Mouse (Mus musculus): ENCODE results near the gene Olfr1447. TPM values are rescaled to one million over a fixed set of nuclear protein-coding genes. Genes with fewer than 3 reads are reported as not detected.

Gene Olfr1447
- not detected in 2 replicates for polyA plus RNA-seq (2015; fragmentation: Nextera tagmentation; extraction: Ambion mirVana)

DNA sequence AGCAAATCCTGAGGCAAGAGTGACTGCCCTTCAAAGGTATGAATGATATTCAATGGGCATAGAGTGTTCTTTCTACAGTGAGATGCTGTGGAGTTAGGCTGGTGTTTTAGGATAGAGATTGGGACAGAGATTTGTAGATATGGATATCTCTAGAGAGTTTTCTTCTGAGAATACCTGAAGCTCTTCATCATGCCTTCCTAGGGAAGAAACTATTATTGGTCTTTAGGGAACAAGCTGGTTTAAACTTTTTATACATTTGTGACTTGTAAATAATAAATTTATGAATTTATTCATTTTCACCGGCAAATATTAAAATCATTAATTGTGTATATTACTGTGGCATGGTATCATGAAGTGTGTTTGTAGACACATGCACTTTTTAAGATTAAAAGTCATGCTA is at the start of gene Olfr1447:
Gene Olfr1447, minus strand, starts transcription at position 101 of the 400 bp plus-strand sequence.
- Histone ChIP-seq H3K36me3 (no peaks in the 10 kb centered on the region), H3K4me3 (replicated peaks) (no peak within 1 kb of the TSS), H3K4me1 (replicated peaks) (no peaks in the 10 kb centered on the region), H3K9me3 (replicated peaks) (no peaks in the 10 kb centered on the region; the same call in 1 of the 2 replicates), H3K27ac (no peak within 1 kb of the TSS), H3K9ac (no peak within 1 kb of the TSS), H3K27me3 (no peaks in the 10 kb centered on the region), H3K4me2 (no peak within 1 kb of the TSS)
- DNase-seq, result no peak
- no peak for ATAC-seq (ENCODE audit: low read depth)
- 71% methylated on average over 1 of the region's 1 CpGs for WGBS (ENCODE audit: insufficient replicate concordance)

DNA sequence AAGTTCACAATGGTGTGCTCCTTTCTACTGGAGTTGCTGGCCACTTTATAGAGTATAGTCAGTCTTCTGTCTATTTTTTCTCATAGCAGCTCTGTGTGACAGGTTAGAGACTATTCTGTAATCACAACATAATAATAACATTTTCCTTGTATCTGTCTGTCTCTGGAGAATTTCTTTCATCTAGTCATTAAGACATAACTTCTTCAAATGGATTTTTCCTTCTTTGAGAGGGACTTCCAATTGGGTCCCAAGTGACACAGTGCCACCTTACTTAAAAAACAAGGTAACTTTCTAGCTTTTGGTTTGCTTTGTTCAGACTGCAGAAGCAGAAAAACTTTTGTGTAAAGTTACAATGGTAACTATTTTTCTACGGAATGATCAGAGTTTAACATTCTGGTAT is 46.4 kb upstream of the Olfr1447 start, which contains the start of gene Olfr1450:
Gene Olfr1450, plus strand, starts transcription at position 301 of the 400 bp plus-strand sequence.
- Histone ChIP-seq H3K4me3 (replicated peaks) (no peak within 1 kb of the TSS), H3K27me3 (no peaks in the 10 kb centered on the region), H3K9ac (no peak within 1 kb of the TSS), H3K36me3 (no peaks in the 10 kb centered on the region), H3K4me2 (no peak within 1 kb of the TSS), H3K9me3 (replicated peaks) (no peaks in the 10 kb centered on the region), H3K27ac (no peak within 1 kb of the TSS), H3K4me1 (replicated peaks) (no peaks in the 10 kb centered on the region)
- no peak for ATAC-seq (ENCODE audit: low read depth)
- 67% methylated on average over 1 of the region's 1 CpGs for WGBS (ENCODE audit: insufficient replicate concordance)
- no peak for DNase-seq

DNA sequence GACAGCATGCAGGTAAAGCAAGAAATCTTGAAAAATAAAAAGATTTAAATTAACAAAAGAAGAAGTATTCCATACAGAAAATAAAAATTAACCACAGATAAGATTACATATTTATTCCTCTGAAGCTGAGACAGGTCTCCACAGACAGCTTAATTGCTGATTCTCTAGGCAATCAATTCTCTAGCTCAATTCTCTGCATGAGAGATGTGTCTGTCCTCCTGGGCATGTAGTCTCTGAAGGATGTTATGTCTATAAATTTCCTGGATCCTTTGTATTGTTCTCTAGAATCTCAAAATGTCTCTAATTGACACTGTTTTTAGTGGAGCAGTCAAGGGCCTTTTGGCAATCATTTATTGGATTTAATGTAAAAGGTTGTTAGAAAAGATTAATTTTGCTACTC is 27.0 kb upstream of the Olfr1447 start, which contains the start of gene Olfr1449:
Gene Olfr1449, plus strand, starts transcription at position 301 of the 400 bp plus-strand sequence.
- no peak within 1 kb of the TSS for H3K9ac ChIP-seq
- ATAC-seq (ENCODE audit: low read depth), result no peak
- no peak within 1 kb of the TSS for H3K4me2 ChIP-seq
- H3K9me3 ChIP-seq (replicated peaks), result no peaks in the 10 kb centered on the region
- no peak within 1 kb of the TSS for H3K27ac ChIP-seq
- H3K36me3 ChIP-seq, result no peaks in the 10 kb centered on the region
- no peak within 1 kb of the TSS for H3K4me3 ChIP-seq (replicated peaks)
- no peaks in the 10 kb centered on the region for H3K4me1 ChIP-seq (replicated peaks)
- no peak for DNase-seq
- H3K27me3 ChIP-seq, result no peaks in the 10 kb centered on the region

DNA sequence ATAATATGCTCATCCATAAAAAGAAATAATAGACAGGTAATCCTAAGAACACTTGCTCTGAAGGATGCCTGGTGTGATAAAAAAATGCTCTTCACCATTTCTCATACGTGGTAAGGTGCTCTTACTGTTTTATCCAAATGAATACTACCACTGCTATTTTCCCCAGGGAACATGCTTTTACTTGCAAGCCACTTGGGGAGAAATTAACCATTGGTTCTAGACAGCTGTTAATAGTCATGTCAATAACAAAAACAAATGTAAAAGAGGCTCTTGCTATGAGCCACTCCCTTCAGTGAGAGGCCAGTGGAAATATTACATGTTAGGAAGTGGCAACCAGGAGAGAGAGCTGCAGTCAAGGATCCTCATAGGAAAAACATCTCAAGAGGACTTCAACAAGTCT is 20.8 kb upstream of the Olfr1447 start, which contains the start of gene Olfr1448:
Gene Olfr1448, minus strand, starts transcription at position 101 of the 400 bp plus-strand sequence.
- Histone ChIP-seq H3K27ac (no peak within 1 kb of the TSS), H3K4me1 (replicated peaks) (no peaks in the 10 kb centered on the region), H3K27me3 (no peaks in the 10 kb centered on the region), H3K36me3 (no peaks in the 10 kb centered on the region), H3K4me2 (no peak within 1 kb of the TSS), H3K9ac (no peak within 1 kb of the TSS), H3K9me3 (replicated peaks) (no peaks in the 10 kb centered on the region), H3K4me3 (replicated peaks) (no peak within 1 kb of the TSS)
- DNase-seq (no peak), ATAC-seq (ENCODE audit: low read depth) (no peak)
- WGBS (ENCODE audit: insufficient replicate concordance), result 48% methylated on average over 1 of the region's 1 CpGs

DNA sequence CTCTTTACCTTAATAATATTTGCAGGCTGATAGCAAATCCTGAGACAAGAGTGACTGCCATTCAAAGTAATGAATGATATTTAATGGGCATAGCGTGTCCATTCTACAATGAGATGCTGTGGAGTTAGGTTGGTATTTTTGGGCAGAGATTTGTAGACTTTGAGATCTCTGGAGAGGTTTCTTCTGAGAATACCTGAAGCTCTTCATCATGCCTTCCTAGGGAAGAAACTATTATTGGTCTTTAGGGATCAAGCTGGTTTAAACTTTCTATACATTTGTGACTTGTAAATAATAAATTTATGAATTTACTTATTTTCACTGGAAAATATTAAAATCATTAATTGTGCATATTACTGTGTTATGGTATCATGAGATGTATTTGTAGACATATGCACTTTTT is 10.1 kb downstream of the Olfr1447 start, which contains the start of gene Olfr1446:
Gene Olfr1446, minus strand, starts transcription at position 101 of the 400 bp plus-strand sequence.
- 54% methylated on average over 1 of the region's 1 CpGs for WGBS (ENCODE audit: insufficient replicate concordance)
- H3K4me1 ChIP-seq (replicated peaks), result no peaks in the 10 kb centered on the region
- no peaks in the 10 kb centered on the region; the same call in 1 of the 2 replicates for H3K9me3 ChIP-seq (replicated peaks)
- ATAC-seq (ENCODE audit: low read depth) (no peak), DNase-seq (no peak)
- no peaks in the 10 kb centered on the region for H3K27me3 ChIP-seq
- no peak within 1 kb of the TSS for H3K4me3 ChIP-seq (replicated peaks)
- H3K27ac ChIP-seq, result no peak within 1 kb of the TSS
- no peak within 1 kb of the TSS for H3K4me2 ChIP-seq
- H3K9ac ChIP-seq, result no peak within 1 kb of the TSS
- no peaks in the 10 kb centered on the region for H3K36me3 ChIP-seq

DNA sequence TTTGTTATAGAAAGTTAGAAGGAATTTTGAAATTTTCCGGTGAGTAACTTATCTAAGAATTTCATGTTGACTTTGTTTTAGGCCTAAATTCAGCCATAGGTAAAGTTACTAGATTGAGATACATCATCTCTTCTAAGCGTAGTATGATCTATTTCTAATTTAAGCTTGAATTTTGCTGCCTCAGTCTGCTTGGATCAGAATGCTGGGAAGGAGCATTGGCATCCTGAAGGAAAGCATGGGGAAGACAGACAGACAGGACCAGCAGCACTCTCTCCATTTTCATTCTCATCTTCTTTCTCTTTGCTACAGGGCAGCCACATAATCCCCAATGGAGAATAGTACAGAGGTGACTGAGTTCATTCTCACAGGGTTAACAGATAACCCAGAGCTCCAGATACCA is 20.0 kb downstream of the Olfr1447 start, which contains the start of gene Olfr1445:
Gene Olfr1445, plus strand, starts transcription at position 301 of the 400 bp plus-strand sequence.
- H3K4me3 ChIP-seq (replicated peaks), result no peak within 1 kb of the TSS
- WGBS (ENCODE audit: insufficient replicate concordance), result 62% methylated on average over 2 of the region's 2 CpGs

DNA sequence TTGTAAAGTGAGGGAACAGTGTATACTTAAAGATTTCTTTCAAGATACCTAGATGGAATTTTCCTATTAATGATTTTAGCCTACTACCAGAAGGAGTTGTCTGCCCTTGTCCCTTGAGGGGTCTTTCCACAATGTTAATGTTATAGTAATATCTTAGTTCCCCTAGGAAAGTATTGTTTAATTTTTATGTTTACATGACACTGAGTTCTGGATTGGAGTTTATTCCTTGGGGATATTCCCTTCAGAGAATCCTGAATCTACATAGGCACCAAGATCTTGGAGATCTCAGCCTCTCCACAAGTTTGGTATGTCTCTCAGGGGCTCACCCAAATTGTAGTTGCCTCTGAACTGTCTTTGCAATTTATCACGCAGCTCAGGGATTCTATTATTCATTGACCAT is 46.6 kb downstream of the Olfr1447 start, which contains the start of gene Olfr1444:
Gene Olfr1444, plus strand, starts transcription at position 301 of the 400 bp plus-strand sequence.
- no peak within 1 kb of the TSS for H3K4me3 ChIP-seq (replicated peaks)
- WGBS (ENCODE audit: insufficient replicate concordance), result 33% methylated on average over 1 of the region's 1 CpGs
- ATAC-seq (ENCODE audit: low read depth), result no peak

More for the DNA sequence above, 20.0 kb downstream of the Olfr1447 start, which contains the start of gene Olfr1445:
- DNase-seq, result no peak
- Histone ChIP-seq H3K9me3 (replicated peaks) (no peaks in the 10 kb centered on the region), H3K9ac (no peak within 1 kb of the TSS), H3K27ac (no peak within 1 kb of the TSS), H3K27me3 (no peaks in the 10 kb centered on the region), H3K36me3 (no peaks in the 10 kb centered on the region), H3K4me2 (no peak within 1 kb of the TSS), H3K4me1 (replicated peaks) (no peaks in the 10 kb centered on the region)
- ATAC-seq (ENCODE audit: low read depth), result no peak

More for the DNA sequence above, 46.6 kb downstream of the Olfr1447 start, which contains the start of gene Olfr1444:
- Histone ChIP-seq H3K4me2 (no peak within 1 kb of the TSS), H3K9me3 (replicated peaks) (no peaks in the 10 kb centered on the region), H3K4me1 (replicated peaks) (no peaks in the 10 kb centered on the region), H3K9ac (no peak within 1 kb of the TSS), H3K36me3 (no peaks in the 10 kb centered on the region), H3K27ac (no peak within 1 kb of the TSS), H3K27me3 (no peaks in the 10 kb centered on the region)
- DNase-seq, result no peak

Other genes starting within 250 kb of the Olfr1447 start
- not detected in 2 replicates for gene Olfr1442, start 233.3 kb downstream of the Olfr1447 start, polyA plus RNA-seq (2015; fragmentation: Nextera tagmentation; extraction: Ambion mirVana)
- not detected in 2 replicates for gene Olfr1443, start 225.6 kb downstream of the Olfr1447 start, polyA plus RNA-seq (2015; fragmentation: Nextera tagmentation; extraction: Ambion mirVana)
- gene Keg1, start 208.0 kb downstream of the Olfr1447 start, polyA plus RNA-seq (2015; fragmentation: Nextera tagmentation; extraction: Ambion mirVana), result 1.5 and 1.7 TPM in 2 replicates
- gene Cntf, start 138.1 kb downstream of the Olfr1447 start, polyA plus RNA-seq (2015; fragmentation: Nextera tagmentation; extraction: Ambion mirVana), result 0.69 and 0.81 TPM in 2 replicates
- gene Zfp91, start 107.6 kb downstream of the Olfr1447 start, polyA plus RNA-seq (2015; fragmentation: Nextera tagmentation; extraction: Ambion mirVana), result 8.4 and 9.2 TPM in 2 replicates
- 1.5 and 2.0 TPM in 2 replicates for gene Lpxn, start 107.5 kb downstream of the Olfr1447 start, polyA plus RNA-seq (2015; fragmentation: Nextera tagmentation; extraction: Ambion mirVana)
- gene Gm5244, start 57.1 kb downstream of the Olfr1447 start, polyA plus RNA-seq (2015; fragmentation: Nextera tagmentation; extraction: Ambion mirVana), result not detected in 2 replicates
- gene Olfr1444, start 46.5 kb downstream of the Olfr1447 start, polyA plus RNA-seq (2015; fragmentation: Nextera tagmentation; extraction: Ambion mirVana), result not detected in 2 replicates
- gene Olfr1445, start 19.9 kb downstream of the Olfr1447 start, polyA plus RNA-seq (2015; fragmentation: Nextera tagmentation; extraction: Ambion mirVana), result not detected in 2 replicates
- not detected in 2 replicates for gene Olfr1446, start 10.2 kb downstream of the Olfr1447 start, polyA plus RNA-seq (2015; fragmentation: Nextera tagmentation; extraction: Ambion mirVana)
- not detected in 2 replicates for gene Olfr1448, start 20.7 kb upstream of the Olfr1447 start, polyA plus RNA-seq (2015; fragmentation: Nextera tagmentation; extraction: Ambion mirVana)
- gene Olfr1449, start 27.1 kb upstream of the Olfr1447 start, polyA plus RNA-seq (2015; fragmentation: Nextera tagmentation; extraction: Ambion mirVana), result not detected in 2 replicates
- gene Olfr1450, start 46.5 kb upstream of the Olfr1447 start, polyA plus RNA-seq (2015; fragmentation: Nextera tagmentation; extraction: Ambion mirVana), result not detected in 2 replicates
- not detected in 2 replicates for gene Olfr1451, start 91.3 kb upstream of the Olfr1447 start, polyA plus RNA-seq (2015; fragmentation: Nextera tagmentation; extraction: Ambion mirVana)
- not detected in 2 replicates for gene Olfr1453, start 124.6 kb upstream of the Olfr1447 start, polyA plus RNA-seq (2015; fragmentation: Nextera tagmentation; extraction: Ambion mirVana)
- not detected in 2 replicates for gene Olfr1454, start 156.9 kb upstream of the Olfr1447 start, polyA plus RNA-seq (2015; fragmentation: Nextera tagmentation; extraction: Ambion mirVana)
- not detected in 2 replicates for gene Olfr1457, start 194.1 kb upstream of the Olfr1447 start, polyA plus RNA-seq (2015; fragmentation: Nextera tagmentation; extraction: Ambion mirVana)
- gene Olfr1458, start 203.0 kb upstream of the Olfr1447 start, polyA plus RNA-seq (2015; fragmentation: Nextera tagmentation; extraction: Ambion mirVana), result not detected in 2 replicates
- gene Olfr1459, start 245.8 kb upstream of the Olfr1447 start, polyA plus RNA-seq (2015; fragmentation: Nextera tagmentation; extraction: Ambion mirVana), result not detected in 2 replicates